Mouse (Mus musculus) lung, embryonic 16.5 days (tissue): ENCODE results near the gene Bcan. TPM values are rescaled to one million over a fixed set of nuclear protein-coding genes. Genes with fewer than 3 reads are reported as not detected.

Experiments used
- ATAC-seq: fragments of 200-750 bp; cut with Nextera tagmentation; 2 replicates; pipeline ENCODE4 v1.8.0; 2017; ENCODE audit warnings: low read depth, mild to moderate bottlenecking, moderate library complexity
- H3K27ac ChIP-seq: fragments of 300-500 bp; sonication (generic); 2 replicates; pipeline ENCODE4 v1.5.1; 2014; ENCODE audit warnings: mild to moderate bottlenecking, control low read depth, low read length
- H3K27me3 ChIP-seq: fragments of 300-500 bp; sonication (generic); 2 replicates; pipeline ENCODE4 v1.6.1; 2014; ENCODE audit warnings: low read depth, low read length, mixed read lengths; ENCODE audit not compliant: control insufficient read depth, insufficient read depth
- H3K36me3 ChIP-seq: fragments of 300-500 bp; sonication (generic); 2 replicates; pipeline ENCODE4 v1.6.1; 2014; ENCODE audit warnings: low read length; ENCODE audit not compliant: control insufficient read depth, insufficient read depth
- H3K4me1 ChIP-seq: fragments of 300-500 bp; sonication (generic); replicated peaks from 2 replicates; pipeline ENCODE4 v1.6.1; 2014; ENCODE audit warnings: low read length, mixed read lengths; ENCODE audit not compliant: control insufficient read depth, insufficient read depth
- H3K4me2 ChIP-seq: fragments of 300-500 bp; sonication (generic); 2 replicates; pipeline ENCODE4 v1.6.1; 2014; ENCODE audit warnings: low read depth, low read length, control low read depth
- H3K4me3 ChIP-seq: fragments of 300-500 bp; sonication (generic); 2 replicates; pipeline ENCODE4 v1.5.1; 2014; ENCODE audit warnings: mild to moderate bottlenecking, low read length, control low read depth
- H3K9ac ChIP-seq: fragments of 300-500 bp; sonication (generic); 2 replicates; pipeline ENCODE4 v1.6.1; 2014; ENCODE audit warnings: low read length, control low read depth
- H3K9me3 ChIP-seq: fragments of 300-500 bp; sonication (generic); 2 replicates; pipeline ENCODE4 v1.6.1; 2016; ENCODE audit warnings: low read length; ENCODE audit not compliant: control insufficient read depth
- WGBS: fragments of 180-500 bp; shearing (Covaris S2); extraction: QIAGEN DNeasy Blood & Tissue Kit; methylation state at CpG from one replicate; pipeline ENCODE4 v1.1.7; 2014; 5-methylcytosine and 5-hydroxymethylcytosine counted together
- polyA plus RNA-seq: library from polyadenylated mRNA; unstranded; fragments of >200 nt; fragmentation: Nextera tagmentation; extraction: Ambion mirVana; gene quantifications from 2 replicates; pipeline ENCODE4 v1.2.1, GENCODE M21; 2015

Bcan gene
- polyA plus RNA-seq, 1 experiment from 2014 or later, result 0.44 TPM

GRCm38 (mm10) chr3:88023192-88024074 is 23.4 kb upstream of the Bcan start:
- peak overlapping the region; percentile 100 for H3K4me2 ChIP-seq
- peaks cover 15% of the 10 kb centered on the region for H3K4me1 ChIP-seq
- 1% methylated on average over 72 of the region's 81 CpGs for WGBS
- no peak overlapping the region for H3K27ac ChIP-seq
- H3K36me3 ChIP-seq, result no peaks in the 10 kb centered on the region
- peak overlapping the region; percentile 63 for H3K4me3 ChIP-seq
- peak overlapping the region; percentile 51 for H3K9ac ChIP-seq
- H3K9me3 ChIP-seq, result peaks cover 6% of the 10 kb centered on the region
- ATAC-seq, result peak; percentile 69
- peaks cover 60% of the 10 kb centered on the region for H3K27me3 ChIP-seq

GRCm38 (mm10) chr3:88022322-88023191 is 22.5 kb upstream of the Bcan start:
- H3K4me2 ChIP-seq, result peak overlapping the region; percentile 100
- peaks cover 3% of the 10 kb centered on the region; the same call in 1 of the 2 replicates for H3K9me3 ChIP-seq
- H3K27me3 ChIP-seq, result peaks cover 60% of the 10 kb centered on the region
- peak overlapping the region; percentile 63 for H3K4me3 ChIP-seq
- H3K4me1 ChIP-seq, result peaks cover 15% of the 10 kb centered on the region
- H3K9ac ChIP-seq, result peak overlapping the region; percentile 51
- WGBS, result 2% methylated on average over 64 of the region's 66 CpGs
- H3K27ac ChIP-seq, result no peak overlapping the region
- no peaks in the 10 kb centered on the region for H3K36me3 ChIP-seq
- ATAC-seq, result peak; percentile 95

GRCm38 (mm10) chr3:88010634-88011265 is 10.7 kb upstream of the Bcan start:
- H3K4me2 ChIP-seq, result no peak overlapping the region
- whole genome bisulfite sequencing, result 9% methylated on average over 6 of the region's 6 CpGs
- ATAC-seq, result no peak

GRCm38 (mm10) chr3:88005822-88006786 is 6.1 kb upstream of the Bcan start:
- Histone ChIP-seq H3K27me3 (peaks cover 28% of the 10 kb centered on the region), H3K9me3 (no peaks in the 10 kb centered on the region), H3K4me3 (no peak overlapping the region), H3K9ac (no peak overlapping the region), H3K27ac (no peak overlapping the region), H3K4me2 (no peak overlapping the region), H3K4me1 (peaks cover 7% of the 10 kb centered on the region), H3K36me3 (no peaks in the 10 kb centered on the region)
- 55% methylated on average over 18 of the region's 18 CpGs for WGBS
- ATAC-seq, result no peak

More at GRCm38 (mm10) chr3:88010634-88011265, 10.7 kb upstream of the Bcan start:
- peaks cover 4% of the 10 kb centered on the region for H3K27me3 ChIP-seq
- H3K4me3 ChIP-seq, result no peak overlapping the region
- H3K36me3 ChIP-seq, result no peaks in the 10 kb centered on the region
- no peak overlapping the region for H3K27ac ChIP-seq
- H3K9ac ChIP-seq, result no peak overlapping the region
- H3K4me1 ChIP-seq, result no peaks in the 10 kb centered on the region
- no peaks in the 10 kb centered on the region for H3K9me3 ChIP-seq

GRCm38 (mm10) chr3:88002291-88002976 is 2.4 kb upstream of the Bcan start:
- no peaks in the 10 kb centered on the region for H3K9me3 ChIP-seq
- H3K36me3 ChIP-seq, result no peaks in the 10 kb centered on the region
- H3K27me3 ChIP-seq, result peaks cover 62% of the 10 kb centered on the region
- H3K9ac ChIP-seq, result no peak overlapping the region
- no peak overlapping the region for H3K4me3 ChIP-seq
- peak; percentile 87 for ATAC-seq
- peak overlapping the region; percentile 12; the same call in 1 of the 2 replicates for H3K4me2 ChIP-seq
- H3K27ac ChIP-seq, result no peak overlapping the region
- WGBS, result 2% methylated on average over 17 of the region's 17 CpGs
- peaks cover 18% of the 10 kb centered on the region for H3K4me1 ChIP-seq

GRCm38 (mm10) chr3:88000816-88001595 is 976 bp upstream of the Bcan start:
- H3K9me3 ChIP-seq, result no peaks in the 10 kb centered on the region
- 10% methylated on average over 11 of the region's 11 CpGs for WGBS
- H3K4me2 ChIP-seq, result no peak overlapping the region
- ATAC-seq, result no peak
- no peaks in the 10 kb centered on the region for H3K36me3 ChIP-seq
- H3K27me3 ChIP-seq, result peaks cover 76% of the 10 kb centered on the region
- peaks cover 23% of the 10 kb centered on the region for H3K4me1 ChIP-seq
- H3K4me3 ChIP-seq, result no peak overlapping the region; the same call in 1 of the 2 replicates
- H3K9ac ChIP-seq, result no peak overlapping the region
- H3K27ac ChIP-seq, result no peak overlapping the region

- Histone ChIP-seq H3K4me3 (peak overlapping the region; percentile 41), H3K9me3 (no peaks in the 10 kb centered on the region), H3K36me3 (no peaks in the 10 kb centered on the region), H3K27me3 (peaks cover 92% of the 10 kb centered on the region), H3K27ac (no peak overlapping the region), H3K4me2 (peak overlapping the region; percentile 56), H3K4me1 (peaks cover 23% of the 10 kb centered on the region), H3K9ac (no peak overlapping the region)
- 1% methylated on average over 38 of the region's 38 CpGs for WGBS
- no peak for ATAC-seq
Observed at GRCm38 (mm10) chr3:87999243-87999895, 661 bp downstream of the Bcan start.
